Mouse (Mus musculus): ENCODE measurements around the gene Colgalt1.

GRCm38 (mm10) chr8:71602666-71603334 is 8.0 kb upstream of the Colgalt1 start:
- TF ChIP-seq USF1 (IDR thresholded peaks at IDR 0.05; ENCODE audit: low read depth) (no peak), MAX (IDR thresholded peaks at IDR 0.05; ENCODE audit: low read depth) (no peak), TCF3 (IDR thresholded peaks at IDR 0.05; ENCODE audit: insufficient read length, low read depth) (no peak), POLR2A (IDR thresholded peaks at IDR 0.05; ENCODE audit: insufficient read length, low read depth) (no peak), POLR2AphosphoS2 (IDR thresholded peaks at IDR 0.05; ENCODE audit: insufficient read length, low read depth) (no peak), TCF12 (IDR thresholded peaks at IDR 0.05; ENCODE audit: insufficient read depth, poor library complexity, severe bottlenecking) (no peak), E2F4 (IDR thresholded peaks at IDR 0.05; ENCODE audit: insufficient read depth) (no peak)

Data from myocyte (in vitro differentiated cells).